Mouse (Mus musculus): ENCODE measurements around the gene Adm.

Gene Adm

DNA sequence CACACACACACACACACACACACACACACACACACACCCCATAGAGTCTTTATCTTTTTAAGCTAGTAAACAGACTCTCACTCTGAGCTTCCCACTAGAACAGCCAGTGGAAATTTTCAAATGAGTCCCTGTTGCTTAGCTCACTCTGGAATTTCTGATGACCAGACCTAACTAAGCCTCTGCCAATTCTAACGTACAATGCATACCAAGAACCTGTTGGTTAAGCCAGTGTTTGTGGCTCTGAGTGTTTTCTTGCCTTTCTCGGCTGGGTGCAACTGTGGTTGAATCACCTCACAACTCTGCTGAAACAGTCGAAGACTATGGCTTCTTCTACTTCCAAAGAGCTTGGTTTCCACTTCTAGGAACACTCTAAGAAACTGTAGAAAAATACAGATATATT, 27.8 kb downstream of the Adm start:
- in situ Hi-C loops (cut with MboI, MseI) = no loop called here

DNA sequence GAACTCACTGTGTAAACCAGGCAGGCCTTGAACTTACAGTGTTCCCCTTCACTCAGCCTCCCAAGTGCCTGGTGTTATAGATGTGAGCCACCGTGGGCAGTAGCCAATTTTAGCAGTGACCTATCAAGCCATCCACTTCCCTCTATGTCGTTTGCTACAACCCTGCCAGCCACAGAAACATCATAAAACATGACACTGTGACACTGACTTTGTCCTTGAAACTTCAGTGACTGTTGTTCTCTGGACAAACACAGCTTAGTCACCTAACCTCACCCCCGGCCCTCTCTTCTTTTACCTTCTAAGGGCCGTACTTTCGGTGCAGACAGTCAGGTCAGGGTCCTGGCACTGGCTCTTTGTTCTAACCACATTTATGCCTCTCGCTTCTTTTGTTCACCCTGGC, 28.5 kb downstream of the Adm start:
- in situ Hi-C loops (cut with MboI, MseI) = no loop called here

DNA sequence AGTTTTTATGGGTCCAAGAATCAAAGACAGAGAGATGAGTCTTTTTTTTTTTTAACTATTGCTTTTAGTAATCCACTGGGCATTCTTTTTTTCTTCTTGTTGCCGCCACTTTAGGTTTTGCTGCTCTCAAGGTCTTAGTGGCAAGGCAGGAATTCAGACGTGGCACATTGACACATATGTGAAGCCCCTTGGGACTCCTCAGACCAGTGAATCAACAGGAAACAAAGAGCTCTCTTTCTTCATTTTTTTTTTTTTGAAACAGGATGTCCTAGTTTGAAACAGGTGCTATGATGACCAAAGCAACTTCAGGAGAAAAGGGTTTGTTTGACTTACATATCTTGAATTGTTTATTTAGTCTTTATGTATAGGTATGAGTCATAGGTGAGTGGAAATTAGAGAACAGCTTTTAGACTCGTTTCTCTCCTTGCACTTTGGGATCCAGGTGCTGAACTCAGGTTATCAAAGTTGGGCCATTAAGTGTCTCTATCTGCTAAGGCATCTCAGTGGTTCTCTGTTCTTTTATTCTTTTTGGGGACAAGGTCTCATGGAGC, 31.0 kb downstream of the Adm start:
- in situ Hi-C loops (cut with MboI, MseI) = no loop called here

DNA sequence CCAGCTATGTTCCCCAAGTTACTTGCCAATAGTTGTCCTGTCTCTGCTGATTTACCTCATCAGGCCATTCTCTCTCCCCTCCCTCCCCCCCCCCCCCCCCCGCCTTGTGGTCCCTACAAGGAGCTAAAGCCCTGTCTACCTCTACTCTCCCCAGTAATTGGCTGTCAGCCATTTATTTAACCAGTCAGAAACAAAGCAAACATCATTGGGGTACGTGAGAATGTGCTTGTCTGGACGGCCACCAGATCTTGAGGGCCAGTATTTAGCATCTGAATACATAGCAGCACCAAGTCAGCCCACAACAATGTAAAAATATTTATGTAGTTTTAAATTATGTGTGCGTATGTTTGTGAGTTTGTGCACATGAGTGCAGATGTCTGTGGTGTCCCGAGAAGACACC, 39.1 kb downstream of the Adm start:
- in situ Hi-C loops (cut with MboI, MseI) = no loop called here

DNA sequence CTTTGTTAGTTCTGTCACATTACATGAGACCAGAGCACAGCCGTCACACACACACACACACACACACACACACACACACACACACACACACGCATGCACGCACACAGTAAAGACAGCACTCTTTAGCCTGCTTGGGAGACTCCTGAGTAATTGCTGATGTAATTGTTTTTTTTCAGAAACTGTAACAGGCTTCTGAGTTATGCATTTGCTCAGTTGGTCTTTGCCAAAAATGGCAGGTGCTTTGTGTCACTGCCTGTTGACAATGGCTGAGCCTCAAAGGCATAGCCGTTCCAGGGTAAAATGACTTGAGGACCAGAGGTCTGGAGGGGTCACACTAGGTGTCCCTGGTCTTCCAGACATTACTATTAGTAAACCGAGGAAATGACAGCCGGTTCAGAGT, 40.8 kb downstream of the Adm start:
- in situ Hi-C loops (cut with MboI, MseI) = no loop called here

DNA sequence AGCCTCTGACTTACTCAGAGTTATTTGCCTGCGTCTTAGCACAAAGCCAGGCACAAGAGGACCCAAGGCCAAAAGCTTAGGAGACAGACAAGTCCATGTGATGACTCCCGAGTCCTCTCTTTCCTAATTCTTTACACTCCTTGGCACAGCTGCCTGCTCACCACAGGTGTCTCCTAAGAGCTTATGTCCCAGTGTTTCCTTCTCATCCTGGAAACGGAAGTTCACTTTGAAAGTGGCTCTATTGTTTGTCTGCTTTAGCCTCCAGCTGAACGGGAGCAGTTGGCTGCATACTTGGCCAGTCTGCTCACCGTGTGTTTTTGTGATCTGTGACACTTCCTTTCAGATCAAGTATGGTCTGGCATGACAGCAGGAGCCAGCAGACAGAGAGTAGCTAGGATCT, 41.3 kb downstream of the Adm start:
- in situ Hi-C loops (cut with MboI, MseI) = no loop called here

DNA sequence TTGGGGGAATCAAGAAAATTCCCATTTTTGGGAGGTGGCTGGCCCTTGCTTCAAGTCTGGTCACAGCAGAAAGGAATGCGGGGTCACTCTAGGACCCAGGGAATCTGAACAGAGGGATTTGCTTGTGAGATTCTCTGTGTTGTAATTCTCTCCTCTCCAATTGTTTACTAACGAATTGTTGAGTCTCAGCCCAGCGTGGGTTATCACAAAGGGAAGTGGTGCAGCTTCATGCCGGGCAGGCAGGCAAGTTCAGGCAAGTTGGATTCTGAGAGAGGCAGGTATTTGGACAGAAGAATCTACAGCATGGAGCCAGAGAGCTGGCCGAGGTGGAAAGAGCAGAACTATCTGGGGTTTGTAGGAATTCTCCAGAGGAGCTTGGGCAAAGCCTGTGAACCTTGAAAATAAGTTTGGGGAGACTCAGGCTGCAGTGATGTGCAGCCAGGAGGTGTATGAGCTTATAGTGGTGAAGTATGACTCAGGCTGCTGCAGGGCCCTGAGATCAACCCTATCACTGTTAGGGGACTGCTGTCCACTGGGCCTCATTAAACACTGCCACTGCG, 43.7 kb downstream of the Adm start:
- in situ Hi-C loops (cut with MboI, MseI) = no loop called here
